Mouse (Mus musculus): ENCODE measurements around the gene Rictor. TPM values are rescaled to one million over a fixed set of nuclear protein-coding genes. Genes with fewer than 3 reads are reported as not detected.

Rictor gene
- polyA plus RNA-seq, 1 experiment from 2014 or later, result 47.4 TPM

- WGBS, result 95% methylated on average over 4 of the region's 4 CpGs
- H3K4me3 ChIP-seq (ENCODE audit: low read depth, low read length), result no peak overlapping the region
- no peak overlapping the region for H3K9ac ChIP-seq (ENCODE audit: low read length)
- H3K4me1 ChIP-seq (ENCODE audit: control insufficient read depth, insufficient read depth, low read length), result no peaks in the 10 kb centered on the region
- no peak for DNase-seq (ENCODE audit: low spot score)
- no peaks in the 10 kb centered on the region for H3K9me3 ChIP-seq (ENCODE audit: control insufficient read depth, low read length)
- no peaks in the 10 kb centered on the region for H3K27me3 ChIP-seq (ENCODE audit: control insufficient read depth, insufficient read depth, low read length)
- H3K27ac ChIP-seq (replicated peaks; ENCODE audit: low read depth, low read length), result no peak overlapping the region
- H3K36me3 ChIP-seq (ENCODE audit: control insufficient read depth, insufficient read depth, low read length), result peaks cover 2% of the 10 kb centered on the region; the same call in 1 of the 2 replicates
- no peak for ATAC-seq (ENCODE audit: insufficient number of reproducible peaks, low FRiP score, low TSS enrichment, low read depth)
- no peak overlapping the region for H3K4me2 ChIP-seq (ENCODE audit: low read depth, severe bottlenecking)
These were observed 13.6 kb downstream of the Rictor start for GRCm38 (mm10) chr15:6721802-6722201.

GRCm38 (mm10) chr15:6722405-6723176 is 14.4 kb downstream of the Rictor start:
- Histone ChIP-seq H3K9ac (ENCODE audit: low read length) (no peak overlapping the region), H3K27ac (replicated peaks; ENCODE audit: low read depth, low read length) (no peak overlapping the region), H3K4me1 (ENCODE audit: control insufficient read depth, insufficient read depth, low read length) (no peaks in the 10 kb centered on the region), H3K4me2 (ENCODE audit: low read depth, severe bottlenecking) (no peak overlapping the region), H3K9me3 (ENCODE audit: control insufficient read depth, low read length) (no peaks in the 10 kb centered on the region), H3K27me3 (ENCODE audit: control insufficient read depth, insufficient read depth, low read length) (no peaks in the 10 kb centered on the region), H3K36me3 (ENCODE audit: control insufficient read depth, insufficient read depth, low read length) (peaks cover 2% of the 10 kb centered on the region; the same call in 1 of the 2 replicates), H3K4me3 (ENCODE audit: low read depth, low read length) (no peak overlapping the region)
- ATAC-seq (ENCODE audit: insufficient number of reproducible peaks, low FRiP score, low TSS enrichment, low read depth), result no peak
- DNase-seq (ENCODE audit: low spot score), result no peak
- WGBS, result 89% methylated on average over 11 of the region's 11 CpGs

- ATAC-seq (ENCODE audit: insufficient number of reproducible peaks, low FRiP score, low TSS enrichment, low read depth) (no peak), DNase-seq (ENCODE audit: low spot score) (no peak)
- Histone ChIP-seq H3K36me3 (ENCODE audit: control insufficient read depth, insufficient read depth, low read length) (peaks cover 2% of the 10 kb centered on the region; the same call in 1 of the 2 replicates), H3K9me3 (ENCODE audit: control insufficient read depth, low read length) (no peaks in the 10 kb centered on the region), H3K4me2 (ENCODE audit: low read depth, severe bottlenecking) (no peak overlapping the region), H3K9ac (ENCODE audit: low read length) (no peak overlapping the region), H3K4me1 (ENCODE audit: control insufficient read depth, insufficient read depth, low read length) (no peaks in the 10 kb centered on the region), H3K27me3 (ENCODE audit: control insufficient read depth, insufficient read depth, low read length) (no peaks in the 10 kb centered on the region), H3K27ac (replicated peaks; ENCODE audit: low read depth, low read length) (no peak overlapping the region), H3K4me3 (ENCODE audit: low read depth, low read length) (no peak overlapping the region)
These were observed 15.2 kb downstream of the Rictor start for GRCm38 (mm10) chr15:6723338-6723737.

GRCm38 (mm10) chr15:6724442-6724841 is 16.3 kb downstream of the Rictor start:
- H3K4me3 ChIP-seq (ENCODE audit: low read depth, low read length), result no peak overlapping the region
- H3K9me3 ChIP-seq (ENCODE audit: control insufficient read depth, low read length), result no peaks in the 10 kb centered on the region
- H3K4me1 ChIP-seq (ENCODE audit: control insufficient read depth, insufficient read depth, low read length), result no peaks in the 10 kb centered on the region
- DNase-seq (ENCODE audit: low spot score) (no peak), ATAC-seq (ENCODE audit: insufficient number of reproducible peaks, low FRiP score, low TSS enrichment, low read depth) (no peak)
- no peak overlapping the region for H3K27ac ChIP-seq (replicated peaks; ENCODE audit: low read depth, low read length)
- WGBS, result 77% methylated on average over 1 of the region's 1 CpGs
- H3K9ac ChIP-seq (ENCODE audit: low read length), result no peak overlapping the region
- H3K36me3 ChIP-seq (ENCODE audit: control insufficient read depth, insufficient read depth, low read length), result peaks cover 2% of the 10 kb centered on the region; the same call in 1 of the 2 replicates
- no peak overlapping the region for H3K4me2 ChIP-seq (ENCODE audit: low read depth, severe bottlenecking)
- H3K27me3 ChIP-seq (ENCODE audit: control insufficient read depth, insufficient read depth, low read length), result no peaks in the 10 kb centered on the region

- Histone ChIP-seq H3K36me3 (ENCODE audit: control insufficient read depth, insufficient read depth, low read length) (no peaks in the 10 kb centered on the region), H3K27me3 (ENCODE audit: control insufficient read depth, insufficient read depth, low read length) (no peaks in the 10 kb centered on the region), H3K9ac (ENCODE audit: low read length) (no peak overlapping the region), H3K27ac (replicated peaks; ENCODE audit: low read depth, low read length) (no peak overlapping the region), H3K4me1 (ENCODE audit: control insufficient read depth, insufficient read depth, low read length) (no peaks in the 10 kb centered on the region), H3K9me3 (ENCODE audit: control insufficient read depth, low read length) (no peaks in the 10 kb centered on the region), H3K4me3 (ENCODE audit: low read depth, low read length) (no peak overlapping the region), H3K4me2 (ENCODE audit: low read depth, severe bottlenecking) (no peak overlapping the region)
- DNase-seq (ENCODE audit: low spot score), result no peak
- ATAC-seq (ENCODE audit: insufficient number of reproducible peaks, low FRiP score, low TSS enrichment, low read depth), result no peak
- WGBS, result 85% methylated on average over 5 of the region's 5 CpGs
These were observed 18.1 kb downstream of the Rictor start for GRCm38 (mm10) chr15:6726130-6726808.

- H3K4me2 ChIP-seq (ENCODE audit: low read depth, severe bottlenecking), result no peak overlapping the region
- no peak overlapping the region for H3K9ac ChIP-seq (ENCODE audit: low read length)
- no peak for DNase-seq (ENCODE audit: low spot score)
- H3K27me3 ChIP-seq (ENCODE audit: control insufficient read depth, insufficient read depth, low read length), result no peaks in the 10 kb centered on the region
- no peaks in the 10 kb centered on the region for H3K4me1 ChIP-seq (ENCODE audit: control insufficient read depth, insufficient read depth, low read length)
- H3K9me3 ChIP-seq (ENCODE audit: control insufficient read depth, low read length), result no peaks in the 10 kb centered on the region
- ATAC-seq (ENCODE audit: insufficient number of reproducible peaks, low FRiP score, low TSS enrichment, low read depth), result no peak
- H3K27ac ChIP-seq (replicated peaks; ENCODE audit: low read depth, low read length), result no peak overlapping the region
- H3K36me3 ChIP-seq (ENCODE audit: control insufficient read depth, insufficient read depth, low read length), result no peaks in the 10 kb centered on the region
- no peak overlapping the region for H3K4me3 ChIP-seq (ENCODE audit: low read depth, low read length)
- WGBS, result 65% methylated on average over 5 of the region's 5 CpGs
These were observed 24.9 kb downstream of the Rictor start for GRCm38 (mm10) chr15:6733076-6733475.

GRCm38 (mm10) chr15:6739180-6739579 is 31.0 kb downstream of the Rictor start:
- Histone ChIP-seq H3K9me3 (ENCODE audit: control insufficient read depth, low read length) (no peaks in the 10 kb centered on the region), H3K4me2 (ENCODE audit: low read depth, severe bottlenecking) (no peak overlapping the region), H3K9ac (ENCODE audit: low read length) (no peak overlapping the region), H3K36me3 (ENCODE audit: control insufficient read depth, insufficient read depth, low read length) (peaks cover 3% of the 10 kb centered on the region; the same call in 1 of the 2 replicates), H3K4me1 (ENCODE audit: control insufficient read depth, insufficient read depth, low read length) (no peaks in the 10 kb centered on the region), H3K4me3 (ENCODE audit: low read depth, low read length) (no peak overlapping the region), H3K27me3 (ENCODE audit: control insufficient read depth, insufficient read depth, low read length) (no peaks in the 10 kb centered on the region), H3K27ac (replicated peaks; ENCODE audit: low read depth, low read length) (no peak overlapping the region)
- DNase-seq (ENCODE audit: low spot score) (no peak), ATAC-seq (ENCODE audit: insufficient number of reproducible peaks, low FRiP score, low TSS enrichment, low read depth) (no peak)
- 95% methylated on average over 2 of the region's 2 CpGs for WGBS

- DNase-seq (ENCODE audit: low spot score) (no peak), ATAC-seq (ENCODE audit: insufficient number of reproducible peaks, low FRiP score, low TSS enrichment, low read depth) (no peak)
- no peak overlapping the region for H3K9ac ChIP-seq (ENCODE audit: low read length)
- H3K36me3 ChIP-seq (ENCODE audit: control insufficient read depth, insufficient read depth, low read length), result peaks cover 5% of the 10 kb centered on the region; the same call in 1 of the 2 replicates
- no peaks in the 10 kb centered on the region for H3K27me3 ChIP-seq (ENCODE audit: control insufficient read depth, insufficient read depth, low read length)
- no peak overlapping the region for H3K4me2 ChIP-seq (ENCODE audit: low read depth, severe bottlenecking)
- no peak overlapping the region for H3K4me3 ChIP-seq (ENCODE audit: low read depth, low read length)
- H3K4me1 ChIP-seq (ENCODE audit: control insufficient read depth, insufficient read depth, low read length), result no peaks in the 10 kb centered on the region
- WGBS, result 73% methylated on average over 13 of the region's 13 CpGs
- H3K9me3 ChIP-seq (ENCODE audit: control insufficient read depth, low read length), result no peaks in the 10 kb centered on the region
- no peak overlapping the region for H3K27ac ChIP-seq (replicated peaks; ENCODE audit: low read depth, low read length)
These were observed 34.3 kb downstream of the Rictor start for GRCm38 (mm10) chr15:6742337-6743025.
